Mouse (Mus musculus) forebrain, embryonic 13.5 days (tissue): ENCODE results near the gene Med19. TPM values are rescaled to one million over a fixed set of nuclear protein-coding genes. Genes with fewer than 3 reads are reported as not detected.

Experiments used
- ATAC-seq: fragments of 200-750 bp; cut with Nextera tagmentation; 2 replicates; pipeline ENCODE4 v1.8.0; 2017
- H3K27ac ChIP-seq: fragments of 300-500 bp; sonication (generic); 2 replicates; pipeline ENCODE4 v1.5.1; 2015; ENCODE audit warnings: inconsistent platforms, mild to moderate bottlenecking, moderate library complexity
- H3K27me3 ChIP-seq: fragments of 300-500 bp; sonication (generic); 2 replicates; pipeline ENCODE4 v1.6.1; 2015; ENCODE audit warnings: mild to moderate bottlenecking, inconsistent platforms
- H3K36me3 ChIP-seq: fragments of 300-500 bp; sonication (generic); 2 replicates; pipeline ENCODE4 v1.6.1; 2015; ENCODE audit warnings: mild to moderate bottlenecking, inconsistent platforms; ENCODE audit not compliant: poor library complexity, severe bottlenecking
- H3K4me1 ChIP-seq: fragments of 300-500 bp; sonication (generic); 2 replicates; pipeline ENCODE4 v1.6.1; 2015; ENCODE audit warnings: inconsistent platforms
- H3K4me2 ChIP-seq: fragments of 300-500 bp; sonication (generic); 2 replicates; pipeline ENCODE4 v1.6.1; 2015; ENCODE audit warnings: inconsistent platforms, mild to moderate bottlenecking, moderate library complexity
- H3K4me3 ChIP-seq: fragments of 300-500 bp; sonication (generic); 2 replicates; pipeline ENCODE4 v1.5.1; 2015; ENCODE audit warnings: mild to moderate bottlenecking, inconsistent platforms
- H3K9ac ChIP-seq: fragments of 300-500 bp; sonication (generic); 2 replicates; pipeline ENCODE4 v1.6.1; 2015; ENCODE audit warnings: mild to moderate bottlenecking, inconsistent platforms
- H3K9me3 ChIP-seq: fragments of 300-500 bp; sonication (generic); replicated peaks from 2 replicates; pipeline ENCODE4 v1.6.1; 2016; ENCODE audit warnings: inconsistent platforms
- WGBS: fragments of 180-500 bp; shearing (Covaris S2); methylation state at CpG from one replicate; pipeline ENCODE4 v1.1.7; 2015; 5-methylcytosine and 5-hydroxymethylcytosine counted together
- polyA plus RNA-seq: library from polyadenylated mRNA; unstranded; fragments of >200 nt; fragmentation: Nextera tagmentation; extraction: Ambion mirVana; gene quantifications from 2 replicates; pipeline ENCODE4 v1.2.1, GENCODE M21; 2015

Gene Med19
- polyA plus RNA-seq, 1 experiment from 2014 or later = 54.6 TPM

DNA sequence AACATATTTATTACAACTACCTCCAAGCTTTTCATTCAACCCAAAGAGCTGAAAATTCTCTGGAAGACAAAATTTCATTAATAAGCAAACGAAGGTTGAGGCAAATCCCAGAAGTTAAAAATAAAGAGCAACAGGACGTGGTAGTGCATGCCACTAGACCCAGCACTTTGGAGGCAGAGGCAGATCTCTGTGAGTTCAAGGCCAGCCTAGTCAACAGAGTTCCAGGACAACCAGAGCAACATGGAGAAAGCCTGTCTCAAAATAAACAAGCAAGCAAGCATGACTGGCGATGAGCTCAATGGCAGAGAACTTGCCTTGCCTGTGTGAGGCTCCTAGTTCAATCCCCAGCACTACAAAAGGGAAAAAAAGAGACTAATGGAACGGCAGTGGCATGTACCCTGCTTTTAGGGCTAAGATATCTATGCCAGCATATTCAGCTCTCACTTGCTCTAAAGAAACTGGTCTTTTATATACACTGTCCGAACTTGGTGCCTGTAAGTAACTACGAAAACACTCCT, 31.1 kb upstream of the Med19 start:
- Histone ChIP-seq H3K4me3 (peak overlapping the region; percentile 72), H3K36me3 (peaks cover 2% of the 10 kb centered on the region; the same call in 1 of the 2 replicates), H3K27ac (no peak overlapping the region), H3K27me3 (no peaks in the 10 kb centered on the region), H3K4me1 (peaks cover 27% of the 10 kb centered on the region), H3K9ac (no peak overlapping the region), H3K9me3 (no peaks in the 10 kb centered on the region), H3K4me2 (peak overlapping the region; percentile 83)
- 98% methylated on average over 6 of the region's 6 CpGs for WGBS
- ATAC-seq = no peak

DNA sequence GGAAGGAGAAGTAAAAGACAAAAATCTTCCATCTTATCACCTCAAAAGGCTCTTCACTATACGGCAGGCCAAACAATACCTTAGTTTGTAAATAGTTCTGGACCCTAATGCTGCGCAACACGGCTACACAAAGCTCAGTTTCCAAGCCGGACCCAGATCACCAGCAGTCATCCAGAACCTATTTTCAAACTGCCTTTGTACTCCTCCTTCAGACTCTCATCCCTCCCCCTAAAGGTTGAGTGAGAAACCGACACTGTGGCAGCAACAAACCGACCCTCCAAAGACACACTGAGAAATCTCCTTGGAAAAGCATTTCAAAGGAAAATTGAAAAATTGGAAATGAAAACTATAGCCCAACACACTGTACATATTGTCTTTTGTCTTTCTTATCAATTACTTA, 29.8 kb upstream of the Med19 start:
- Histone ChIP-seq H3K4me2 (peak overlapping the region; percentile 83), H3K4me3 (peak overlapping the region; percentile 72), H3K27ac (no peak overlapping the region; the same call in 1 of the 2 replicates), H3K9ac (peak overlapping the region; percentile 74), H3K36me3 (no peaks in the 10 kb centered on the region), H3K27me3 (no peaks in the 10 kb centered on the region), H3K4me1 (peaks cover 27% of the 10 kb centered on the region), H3K9me3 (no peaks in the 10 kb centered on the region)
- ATAC-seq = no peak
- 33% methylated on average over 6 of the region's 6 CpGs for WGBS

DNA sequence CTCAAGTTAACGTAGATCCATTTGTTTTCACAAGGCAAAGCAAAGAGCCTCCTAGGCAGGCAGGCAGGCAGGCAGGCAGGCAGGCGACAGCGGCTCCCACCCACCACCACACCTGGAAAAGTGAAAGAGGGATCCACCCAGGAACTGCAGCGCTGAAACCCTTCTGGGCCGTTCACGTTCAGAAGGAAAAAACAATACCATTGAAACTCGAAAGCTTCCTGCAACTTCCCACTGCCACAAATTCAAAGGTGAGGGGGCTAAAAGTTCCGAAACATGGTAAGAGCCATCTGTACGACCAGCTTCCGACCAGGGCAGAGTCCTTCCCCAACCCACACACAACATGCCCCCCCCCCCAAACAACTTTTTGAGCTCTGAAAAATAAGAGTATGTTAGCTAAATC, 28.5 kb upstream of the Med19 start:
- peak overlapping the region; percentile 80 for H3K9ac ChIP-seq
- H3K4me2 ChIP-seq = peak overlapping the region; percentile 83
- no peak overlapping the region for H3K27ac ChIP-seq
- no peaks in the 10 kb centered on the region for H3K9me3 ChIP-seq
- WGBS = under 1% methylated on average over 10 of the region's 10 CpGs
- no peak for ATAC-seq
- H3K36me3 ChIP-seq = no peaks in the 10 kb centered on the region
- no peaks in the 10 kb centered on the region for H3K27me3 ChIP-seq
- peak overlapping the region; percentile 72 for H3K4me3 ChIP-seq
- peaks cover 27% of the 10 kb centered on the region for H3K4me1 ChIP-seq

DNA sequence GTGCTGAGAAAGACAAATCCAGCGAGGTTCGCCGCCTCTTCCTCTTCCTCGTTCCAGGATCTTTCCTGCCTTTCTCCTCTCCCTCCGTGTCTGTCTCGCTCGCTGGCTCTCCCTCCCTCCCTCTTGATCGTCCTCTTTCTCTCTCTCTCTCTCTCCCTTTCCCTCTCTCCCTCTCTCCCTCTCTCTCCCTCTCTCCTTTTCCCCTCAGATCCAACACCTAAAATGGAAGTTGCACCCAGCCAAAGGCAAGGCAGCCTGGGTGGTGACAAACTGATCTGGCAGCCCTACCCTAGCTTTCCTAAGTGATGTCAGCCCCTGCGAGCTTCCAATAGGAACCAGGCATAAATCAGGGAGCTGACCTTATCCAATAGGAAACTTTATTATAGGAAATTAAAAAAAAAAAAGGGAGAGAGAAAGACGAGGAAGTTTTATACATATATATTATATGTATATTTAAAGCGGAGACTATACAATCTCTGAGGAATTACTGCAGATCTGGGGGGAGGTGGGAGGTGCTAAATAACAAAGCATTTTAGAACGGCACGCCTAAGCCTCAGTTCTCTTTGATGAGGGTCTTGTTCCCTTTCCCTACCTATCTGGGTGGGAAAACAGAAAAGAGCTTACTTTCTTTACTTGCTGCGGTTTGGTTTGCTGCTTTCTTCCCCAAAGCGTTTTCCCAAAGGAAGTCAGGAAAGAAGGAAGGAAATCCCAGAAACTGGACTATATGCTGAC, 27.6 kb upstream of the Med19 start, which contains the start of gene Ctnnd1:
Gene Ctnnd1 (minus strand): TSS at position 302 of the 732 bp plus-strand sequence.
- H3K4me1 ChIP-seq = peaks cover 27% of the 10 kb centered on the region
- H3K9me3 ChIP-seq = no peaks in the 10 kb centered on the region
- H3K4me2 ChIP-seq = peak within 1 kb of the TSS; percentile 83
- H3K9ac ChIP-seq = peak within 1 kb of the TSS; percentile 80
- H3K4me3 ChIP-seq = peak within 1 kb of the TSS; percentile 72
- WGBS = under 1% methylated on average over 15 of the region's 15 CpGs
- H3K36me3 ChIP-seq = no peaks in the 10 kb centered on the region
- no peaks in the 10 kb centered on the region for H3K27me3 ChIP-seq
- peak within 1 kb of the TSS; percentile 93 for H3K27ac ChIP-seq
- peak; percentile 99 for ATAC-seq

DNA sequence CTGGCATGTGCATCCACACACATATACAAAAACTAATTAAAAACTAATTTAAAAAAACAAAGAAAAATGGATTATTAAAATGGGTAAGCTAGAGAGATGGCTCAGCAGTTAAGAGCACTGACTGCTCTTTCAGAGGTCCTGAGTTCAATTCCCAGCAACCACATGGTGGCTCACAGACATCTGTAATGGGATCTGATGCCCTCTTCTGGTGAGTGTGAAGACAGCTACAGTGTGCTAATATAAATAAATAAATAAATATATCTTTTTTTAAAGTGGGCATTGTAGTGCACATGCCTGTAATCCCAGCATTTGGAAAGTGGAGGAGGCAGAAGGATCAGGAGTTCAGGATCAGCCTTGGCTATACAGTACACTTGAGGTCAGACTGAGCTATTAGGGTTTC, 24.8 kb upstream of the Med19 start:
- no peaks in the 10 kb centered on the region for H3K9me3 ChIP-seq
- no peaks in the 10 kb centered on the region for H3K36me3 ChIP-seq
- H3K9ac ChIP-seq = no peak overlapping the region
- no peak overlapping the region for H3K27ac ChIP-seq
- no peaks in the 10 kb centered on the region for H3K27me3 ChIP-seq
- no peak overlapping the region for H3K4me2 ChIP-seq
- H3K4me3 ChIP-seq = no peak overlapping the region
- peaks cover 4% of the 10 kb centered on the region for H3K4me1 ChIP-seq
- ATAC-seq = no peak

DNA sequence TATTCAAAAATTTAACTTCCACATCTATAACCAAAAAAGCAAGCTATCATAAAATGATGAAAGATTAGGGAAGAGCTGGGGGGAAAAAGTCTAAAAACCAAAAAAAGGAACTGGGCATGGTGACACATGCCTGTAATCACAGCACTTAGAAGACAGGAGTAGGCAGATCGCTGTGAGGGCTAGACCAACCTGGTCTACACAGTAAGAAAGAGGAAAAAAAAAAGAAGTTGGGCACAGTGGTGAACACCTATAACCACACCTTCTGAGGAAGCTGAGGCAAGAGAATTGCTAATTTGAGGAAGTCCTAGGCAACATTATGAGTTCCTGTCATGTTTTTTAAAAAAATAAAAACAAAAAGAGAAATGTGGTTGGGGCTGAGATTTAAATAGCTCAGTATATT, 22.3 kb upstream of the Med19 start:
- Histone ChIP-seq H3K9ac (no peak overlapping the region), H3K27ac (no peak overlapping the region), H3K4me3 (no peak overlapping the region), H3K9me3 (no peaks in the 10 kb centered on the region), H3K27me3 (no peaks in the 10 kb centered on the region), H3K36me3 (no peaks in the 10 kb centered on the region), H3K4me1 (peaks cover 3% of the 10 kb centered on the region; the same call in 1 of the 2 replicates), H3K4me2 (no peak overlapping the region)
- ATAC-seq = no peak
- 72% methylated on average over 1 of the region's 1 CpGs for WGBS

DNA sequence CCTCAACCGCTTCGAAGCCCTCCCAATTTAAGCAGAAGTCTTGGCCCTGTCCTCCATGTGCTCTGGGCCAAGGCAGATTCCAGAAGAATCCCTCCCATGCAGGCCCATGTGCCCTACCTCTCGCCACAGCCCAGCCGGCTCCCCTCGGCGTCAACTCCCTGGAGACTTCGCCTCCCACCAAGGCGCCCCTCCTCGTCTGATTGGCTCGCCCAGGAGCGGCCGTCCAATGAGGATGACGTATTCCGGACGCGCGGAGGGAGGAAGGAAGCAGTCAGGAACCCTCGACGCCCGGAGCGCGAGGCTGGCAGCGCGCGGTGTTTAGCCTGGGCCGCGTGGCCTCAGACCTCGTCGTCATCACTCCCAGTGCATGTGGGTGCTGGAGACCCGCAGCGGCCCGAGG, 19.4 kb upstream of the Med19 start, which contains the start of gene Btbd18:
Gene Btbd18 (plus strand): TSS at position 274 of the 400 bp plus-strand sequence.
- Histone ChIP-seq H3K36me3 (no peaks in the 10 kb centered on the region), H3K27me3 (no peaks in the 10 kb centered on the region), H3K9ac (no peak within 1 kb of the TSS), H3K27ac (no peak within 1 kb of the TSS), H3K4me3 (no peak within 1 kb of the TSS), H3K4me1 (no peaks in the 10 kb centered on the region), H3K9me3 (no peaks in the 10 kb centered on the region), H3K4me2 (no peak within 1 kb of the TSS)
- ATAC-seq = no peak
- 94% methylated on average over 32 of the region's 32 CpGs for WGBS

DNA sequence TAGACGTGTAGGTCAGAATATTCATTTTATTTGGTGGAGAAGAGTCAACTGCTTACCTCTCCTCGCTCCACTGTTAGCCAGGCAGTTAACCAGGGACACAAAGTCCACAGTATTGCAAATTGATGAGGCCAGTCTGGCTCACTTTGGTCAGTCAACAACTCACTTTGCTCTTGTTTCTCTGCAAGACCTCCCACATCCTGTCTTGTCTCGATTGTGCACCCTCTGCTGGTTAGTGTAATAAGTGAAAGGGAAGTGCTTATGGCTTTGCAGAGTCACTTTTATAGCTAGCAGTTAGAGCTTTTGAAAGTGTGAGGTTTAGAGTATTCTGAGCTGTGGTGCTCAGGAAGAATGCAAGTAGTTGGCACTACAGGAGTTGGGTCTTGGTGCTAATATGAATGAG, 17.9 kb upstream of the Med19 start:
- no peak overlapping the region for H3K27ac ChIP-seq
- WGBS = 74% methylated on average over 3 of the region's 3 CpGs

DNA sequence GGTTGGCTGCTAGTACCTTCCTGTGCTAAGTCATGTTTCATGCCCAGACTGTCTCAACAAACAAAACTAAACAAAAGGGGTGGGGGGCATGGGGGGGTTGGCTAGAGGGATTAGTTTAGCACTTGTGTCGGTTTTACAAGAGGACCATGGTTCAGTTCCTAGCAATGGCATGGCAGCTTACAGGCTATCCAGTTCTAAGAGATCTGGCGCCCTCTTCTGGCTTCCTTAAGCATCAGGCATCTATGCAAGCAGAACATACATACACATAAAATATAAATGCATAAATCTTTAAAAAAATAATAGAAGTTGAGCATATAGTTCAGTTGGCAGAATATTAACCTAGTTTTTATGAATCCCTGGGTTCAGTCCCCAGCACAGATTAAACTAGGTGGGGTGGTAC, 15.3 kb upstream of the Med19 start:
- no peak overlapping the region for H3K9ac ChIP-seq
- ATAC-seq = no peak; the same call in 1 of the 2 replicates
- H3K4me3 ChIP-seq = no peak overlapping the region
- 26% methylated on average over 2 of the region's 2 CpGs for WGBS
- no peaks in the 10 kb centered on the region for H3K9me3 ChIP-seq
- no peak overlapping the region for H3K27ac ChIP-seq
- H3K4me2 ChIP-seq = no peak overlapping the region
- H3K36me3 ChIP-seq = peaks cover 5% of the 10 kb centered on the region; the same call in 1 of the 2 replicates
- H3K4me1 ChIP-seq = no peaks in the 10 kb centered on the region
- H3K27me3 ChIP-seq = no peaks in the 10 kb centered on the region

More for the DNA sequence above, 17.9 kb upstream of the Med19 start:
- Histone ChIP-seq H3K4me1 (no peaks in the 10 kb centered on the region), H3K36me3 (no peaks in the 10 kb centered on the region), H3K4me3 (no peak overlapping the region), H3K4me2 (no peak overlapping the region), H3K9me3 (no peaks in the 10 kb centered on the region), H3K9ac (no peak overlapping the region), H3K27me3 (no peaks in the 10 kb centered on the region)
- no peak for ATAC-seq

DNA sequence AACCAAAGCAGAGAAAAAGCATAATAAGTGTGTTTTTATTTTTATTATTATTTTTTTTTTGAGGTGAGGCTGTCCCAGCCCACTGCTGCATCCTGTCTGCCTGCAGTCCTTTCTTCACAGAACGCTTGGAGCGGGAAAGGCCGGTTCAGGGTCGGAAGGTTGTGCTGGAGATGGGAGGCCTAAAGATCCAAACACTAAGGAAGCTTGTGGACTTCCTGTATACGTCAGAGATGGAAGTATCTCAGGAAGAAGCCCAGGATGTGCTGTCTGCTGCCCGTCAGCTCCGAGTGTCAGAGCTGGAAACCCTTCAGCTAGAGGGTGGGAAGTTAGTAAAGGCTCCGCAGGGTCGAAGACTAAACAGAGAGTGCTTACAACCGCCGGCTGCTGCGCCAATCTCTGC, 12.1 kb upstream of the Med19 start:
- Histone ChIP-seq H3K4me3 (no peak overlapping the region), H3K27me3 (no peaks in the 10 kb centered on the region), H3K4me1 (peaks cover 13% of the 10 kb centered on the region), H3K27ac (no peak overlapping the region; the same call in 1 of the 2 replicates), H3K4me2 (no peak overlapping the region), H3K9me3 (no peaks in the 10 kb centered on the region), H3K9ac (no peak overlapping the region), H3K36me3 (peaks cover 19% of the 10 kb centered on the region)
- 74% methylated on average over 12 of the region's 12 CpGs for WGBS
- ATAC-seq = no peak

DNA sequence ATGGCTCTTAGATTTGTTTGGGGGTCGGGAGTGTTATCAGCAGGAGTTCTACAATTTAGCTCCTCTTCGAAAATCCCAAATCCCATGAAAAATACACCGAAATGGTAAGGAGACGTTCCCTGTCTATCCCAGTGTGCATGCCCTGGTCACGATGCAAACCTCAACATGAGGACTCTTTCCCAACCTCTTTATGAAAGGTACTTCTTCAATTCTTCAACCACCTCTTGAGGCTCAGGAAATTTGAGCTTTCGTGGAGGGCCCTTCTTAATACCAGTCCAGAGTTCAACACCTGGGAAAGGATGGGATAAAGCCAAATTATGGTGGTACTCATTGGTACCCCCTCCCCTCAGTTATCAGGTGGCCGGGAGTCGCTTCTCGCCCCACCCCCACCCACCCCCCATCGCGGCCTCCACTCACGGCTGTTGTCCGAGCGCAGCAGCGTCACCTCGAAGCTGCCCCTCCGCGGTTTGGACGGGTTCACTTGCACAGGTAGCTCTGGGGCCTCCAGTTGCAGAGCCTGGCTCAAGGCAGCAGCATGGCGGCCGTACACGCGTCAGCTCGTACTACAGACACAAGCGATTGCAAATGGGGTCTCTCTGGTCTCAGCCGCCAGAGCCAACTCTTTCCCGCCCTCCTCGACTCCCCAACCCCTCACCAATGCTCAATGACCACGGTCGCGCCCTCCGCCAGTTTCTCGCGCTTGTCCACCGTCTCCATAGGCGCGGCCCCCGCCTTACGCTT, 8.2 kb upstream of the Med19 start:
- H3K27me3 ChIP-seq = no peaks in the 10 kb centered on the region
- peak; percentile 77 for ATAC-seq
- peak overlapping the region; percentile 71 for H3K4me2 ChIP-seq
- 2% methylated on average over 36 of the region's 39 CpGs for WGBS
- H3K27ac ChIP-seq = peak overlapping the region; percentile 92
- peaks cover 13% of the 10 kb centered on the region for H3K4me1 ChIP-seq
- peak overlapping the region; percentile 89 for H3K9ac ChIP-seq
- peaks cover 45% of the 10 kb centered on the region for H3K36me3 ChIP-seq
- peak overlapping the region; percentile 88 for H3K4me3 ChIP-seq
- H3K9me3 ChIP-seq = no peaks in the 10 kb centered on the region

DNA sequence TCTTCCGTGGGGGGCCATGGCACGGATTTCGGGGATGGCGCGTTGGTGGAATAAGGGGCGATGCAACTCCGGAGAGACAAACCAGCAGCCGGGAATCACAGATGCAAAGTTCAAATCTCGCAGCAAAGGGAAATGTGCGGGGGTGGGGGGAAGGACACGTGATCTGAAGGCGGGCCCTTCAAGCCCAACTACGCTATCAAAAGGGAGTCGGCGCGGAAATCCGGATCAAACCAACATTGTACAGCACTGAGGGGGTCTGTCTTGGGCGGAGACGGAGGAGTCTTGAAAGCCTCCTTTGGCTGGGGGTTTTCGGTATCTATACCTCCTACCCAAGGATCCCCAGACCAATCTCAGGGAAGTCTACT, 7.7 kb upstream of the Med19 start, which contains the start of gene Selenoh:
Gene Selenoh (minus strand): TSS at position 202 of the 365 bp plus-strand sequence.
- peak within 1 kb of the TSS; percentile 71 for H3K4me2 ChIP-seq
- ATAC-seq = peak; percentile 98
- peaks cover 50% of the 10 kb centered on the region for H3K36me3 ChIP-seq
- peak within 1 kb of the TSS; percentile 89 for H3K9ac ChIP-seq
- no peaks in the 10 kb centered on the region for H3K9me3 ChIP-seq
- H3K27me3 ChIP-seq = no peaks in the 10 kb centered on the region
- WGBS = under 1% methylated on average over 20 of the region's 20 CpGs
- peaks cover 13% of the 10 kb centered on the region for H3K4me1 ChIP-seq
- H3K4me3 ChIP-seq = peak within 1 kb of the TSS; percentile 88
- peak within 1 kb of the TSS; percentile 92 for H3K27ac ChIP-seq
